Mouse (Mus musculus) naive thymus-derived CD4-positive, alpha-beta T cell, adult 5 months (primary cell): ENCODE results near the gene Clk3. TPM values are rescaled to one million over a fixed set of nuclear protein-coding genes. Genes with fewer than 3 reads are reported as not detected.

Experiments
- polyA plus RNA-seq: library from polyadenylated mRNA; unstranded; fragments of 100-300 nt; shearing (Covaris generic); gene quantifications from one replicate; pipeline ENCODE4 v1.2.1, GENCODE M21; 2017

The Clk3 gene
- polyA plus RNA-seq: 255 TPM

GRCm38 (mm10) chr9:57765364-57766351, at the start of gene Clk3:
Clk3 (minus strand) TSS chr9:57765860.

GRCm38 (mm10) chr9:57708068-57708719, 57.5 kb downstream of the Clk3 start, which contains the start of gene Edc3:
Edc3 (plus strand) TSS chr9:57708540.

Other genes starting within 250 kb of the Clk3 start
- 213 TPM for gene Cox5a, start 244.6 kb downstream of the Clk3 start, polyA plus RNA-seq
- 15.4 TPM for gene Fam219b, start 228.3 kb downstream of the Clk3 start, polyA plus RNA-seq
- gene Mpi, start 213.1 kb downstream of the Clk3 start, polyA plus RNA-seq: 11.9 TPM
- 71.5 TPM for gene Scamp2, start 204.9 kb downstream of the Clk3 start, polyA plus RNA-seq
- 69.7 TPM for gene Ulk3, start 176.4 kb downstream of the Clk3 start, polyA plus RNA-seq
- not detected for gene Cplx3, start 159.6 kb downstream of the Clk3 start, polyA plus RNA-seq
- gene Lman1l, start 145.1 kb downstream of the Clk3 start, polyA plus RNA-seq: not detected
- gene Csk, start 112.2 kb downstream of the Clk3 start, polyA plus RNA-seq: 85.6 TPM
- not detected for gene Cyp1a2, start 82.2 kb downstream of the Clk3 start, polyA plus RNA-seq
- not detected for gene Cyp1a1, start 77.9 kb downstream of the Clk3 start, polyA plus RNA-seq
- gene Edc3, start 57.3 kb downstream of the Clk3 start, polyA plus RNA-seq: 34.0 TPM
- gene Arid3b, start 70.9 kb upstream of the Clk3 start, polyA plus RNA-seq: 67.3 TPM
- 57.3 TPM for gene Ubl7, start 145.1 kb upstream of the Clk3 start, polyA plus RNA-seq
- 0.17 TPM for gene Sema7a, start 174.3 kb upstream of the Clk3 start, polyA plus RNA-seq
- gene Cyp11a1, start 240.6 kb upstream of the Clk3 start, polyA plus RNA-seq: not detected